Mouse (Mus musculus) intestine, postnatal 0 days (tissue): ENCODE data around the gene Dync1i1. TPM values are rescaled to one million over a fixed set of nuclear protein-coding genes. Genes with fewer than 3 reads are reported as not detected.

ENCODE experiments used
- ATAC-seq: fragments of 200-750 bp; cut with Nextera tagmentation; 2 replicates; pipeline ENCODE4 v1.8.0; 2017; ENCODE audit warnings: mild to moderate bottlenecking, moderate TSS enrichment, moderate library complexity
- H3K27ac ChIP-seq: fragments of 300-500 bp; sonication (generic); 2 replicates; pipeline ENCODE4 v1.5.1; 2014; ENCODE audit warnings: mild to moderate bottlenecking, low read depth, low read length, moderate library complexity
- H3K27me3 ChIP-seq: fragments of 300-500 bp; sonication (generic); replicated peaks from 2 replicates; pipeline ENCODE4 v1.6.1; 2014; ENCODE audit warnings: low read length, mixed read lengths; ENCODE audit not compliant: control insufficient read depth, insufficient read depth
- H3K36me3 ChIP-seq: fragments of 300-500 bp; sonication (generic); 2 replicates; pipeline ENCODE4 v1.6.1; 2014; ENCODE audit warnings: mild to moderate bottlenecking, moderate library complexity; ENCODE audit not compliant: control insufficient read depth, insufficient read depth
- H3K4me1 ChIP-seq: fragments of 300-500 bp; sonication (generic); replicated peaks from 2 replicates; pipeline ENCODE4 v1.6.1; 2014; ENCODE audit warnings: antibody characterized with exemption, low read length, mixed read lengths; ENCODE audit not compliant: control insufficient read depth, insufficient read depth
- H3K4me2 ChIP-seq: fragments of 300-500 bp; sonication (generic); replicated peaks from 2 replicates; pipeline ENCODE4 v1.6.1; 2014; ENCODE audit warnings: low read depth, mild to moderate bottlenecking, moderate library complexity
- H3K4me3 ChIP-seq: fragments of 300-500 bp; sonication (generic); 2 replicates; pipeline ENCODE4 v1.5.1; 2014; ENCODE audit warnings: low read depth, low read length
- H3K9ac ChIP-seq: fragments of 300-500 bp; sonication (generic); 2 replicates; pipeline ENCODE4 v1.6.1; 2014; ENCODE audit warnings: mild to moderate bottlenecking, low read depth, low read length
- H3K9me3 ChIP-seq: fragments of 300-500 bp; sonication (generic); 2 replicates; pipeline ENCODE4 v1.6.1; 2016; ENCODE audit warnings: mixed run types; ENCODE audit not compliant: control insufficient read depth
- CTCF ChIP-seq: sonication (generic); IDR thresholded peaks from 2 replicates; pipeline ENCODE4 v1.5.1; 2016; ENCODE audit warnings: low read depth, mild to moderate bottlenecking, control low read depth, antibody characterized with exemption, moderate library complexity
- WGBS: fragments of 180-500 bp; shearing (Covaris S2); extraction: QIAGEN DNeasy Blood & Tissue Kit; methylation state at CpG from one replicate; pipeline ENCODE4 v1.1.7; 2014; 5-methylcytosine and 5-hydroxymethylcytosine counted together
- polyA plus RNA-seq: library from polyadenylated mRNA; unstranded; fragments of >200 nt; fragmentation: Nextera tagmentation; extraction: Ambion mirVana; gene quantifications from 2 replicates; pipeline ENCODE4 v1.2.1, GENCODE M21; 2015

Dync1i1 gene
- polyA plus RNA-seq, 1 experiment from 2014 or later: 0.53 TPM

GRCm38 (mm10) chr6:6004756-6005485 lies 279.5 kb downstream of the Dync1i1 start:
- no peak for TF ChIP-seq CTCF
- H3K4me3 ChIP-seq: peak overlapping the region; percentile 17; the same call in 1 of the 2 replicates
- peak overlapping the region; percentile 43 for H3K4me2 ChIP-seq
- peak; percentile 31; the same call in 1 of the 2 replicates for ATAC-seq
- no peaks in the 10 kb centered on the region for H3K27me3 ChIP-seq
- no peaks in the 10 kb centered on the region for H3K4me1 ChIP-seq
- 41% methylated on average over 12 of the region's 12 CpGs for WGBS
- no peaks in the 10 kb centered on the region for H3K36me3 ChIP-seq
- no peak overlapping the region for H3K27ac ChIP-seq
- no peak overlapping the region for H3K9ac ChIP-seq
- H3K9me3 ChIP-seq: no peaks in the 10 kb centered on the region

- Histone ChIP-seq H3K27ac (no peak overlapping the region), H3K4me1 (no peaks in the 10 kb centered on the region), H3K4me2 (peak overlapping the region; percentile 98), H3K4me3 (peak overlapping the region; percentile 61), H3K27me3 (no peaks in the 10 kb centered on the region), H3K9me3 (no peaks in the 10 kb centered on the region), H3K9ac (peak overlapping the region; percentile 26; the same call in 1 of the 2 replicates), H3K36me3 (no peaks in the 10 kb centered on the region)
- peak; percentile 73 for ATAC-seq
- WGBS: 4% methylated on average over 42 of the region's 42 CpGs
- TF ChIP-seq CTCF: peak; percentile 97
Measured at GRCm38 (mm10) chr6:6005762-6006431, 280.5 kb downstream of the Dync1i1 start.

GRCm38 (mm10) chr6:6011364-6011763 lies 285.9 kb downstream of the Dync1i1 start:
- ATAC-seq: no peak
- no peaks in the 10 kb centered on the region for H3K36me3 ChIP-seq

GRCm38 (mm10) chr6:6015616-6016015 lies 290.2 kb downstream of the Dync1i1 start:
- no peaks in the 10 kb centered on the region for H3K27me3 ChIP-seq
- H3K27ac ChIP-seq: no peak overlapping the region
- no peak for ATAC-seq
- H3K4me3 ChIP-seq: no peak overlapping the region
- H3K4me2 ChIP-seq: no peak overlapping the region
- H3K36me3 ChIP-seq: no peaks in the 10 kb centered on the region
- 40% methylated on average over 15 of the region's 15 CpGs for WGBS
- TF ChIP-seq CTCF: no peak
- H3K9me3 ChIP-seq: no peaks in the 10 kb centered on the region
- H3K4me1 ChIP-seq: no peaks in the 10 kb centered on the region
- H3K9ac ChIP-seq: no peak overlapping the region

More at GRCm38 (mm10) chr6:6011364-6011763, 285.9 kb downstream of the Dync1i1 start:
- no peak overlapping the region for H3K9ac ChIP-seq
- H3K4me3 ChIP-seq: no peak overlapping the region
- no peak for TF ChIP-seq CTCF
- H3K4me1 ChIP-seq: no peaks in the 10 kb centered on the region
- WGBS: 85% methylated on average over 2 of the region's 2 CpGs
- no peaks in the 10 kb centered on the region for H3K27me3 ChIP-seq
- H3K9me3 ChIP-seq: no peaks in the 10 kb centered on the region
- H3K4me2 ChIP-seq: no peak overlapping the region
- no peak overlapping the region for H3K27ac ChIP-seq

GRCm38 (mm10) chr6:6016931-6017330 lies 291.5 kb downstream of the Dync1i1 start:
- Histone ChIP-seq H3K27ac (no peak overlapping the region), H3K4me2 (no peak overlapping the region), H3K9me3 (no peaks in the 10 kb centered on the region), H3K9ac (no peak overlapping the region), H3K27me3 (no peaks in the 10 kb centered on the region), H3K4me3 (no peak overlapping the region), H3K4me1 (no peaks in the 10 kb centered on the region), H3K36me3 (no peaks in the 10 kb centered on the region)
- TF ChIP-seq CTCF: no peak
- 50% methylated on average over 9 of the region's 9 CpGs for WGBS
- ATAC-seq: no peak

GRCm38 (mm10) chr6:6023976-6024375 lies 298.5 kb downstream of the Dync1i1 start:
- Histone ChIP-seq H3K4me1 (no peaks in the 10 kb centered on the region), H3K9me3 (no peaks in the 10 kb centered on the region), H3K4me2 (no peak overlapping the region), H3K4me3 (no peak overlapping the region), H3K36me3 (no peaks in the 10 kb centered on the region), H3K27ac (no peak overlapping the region), H3K9ac (no peak overlapping the region), H3K27me3 (no peaks in the 10 kb centered on the region)
- no peak for ATAC-seq
- TF ChIP-seq CTCF: no peak
- WGBS: 75% methylated on average over 6 of the region's 6 CpGs
